Mouse (Mus musculus): ENCODE data around the gene Ing3.

Ing3 gene

GRCm38 (mm10) chr6:21949226-21949731 lies at the start of gene Ing3:
Gene Ing3, plus strand, starts transcription at chr6:21949571.
- DNase-seq (ENCODE audit: low read depth, low spot score): peak; percentile 98

- DNase-seq (ENCODE audit: low read depth, low spot score): no peak
Measured at GRCm38 (mm10) chr6:21909720-21910119, 39.7 kb upstream of the Ing3 start.

GRCm38 (mm10) chr6:21910804-21911203 lies 38.6 kb upstream of the Ing3 start:
- DNase-seq (ENCODE audit: low read depth, low spot score): no peak

- DNase-seq (ENCODE audit: low read depth, low spot score): no peak
Measured at GRCm38 (mm10) chr6:21916591-21916990, 32.8 kb upstream of the Ing3 start.

- no peak for DNase-seq (ENCODE audit: low read depth, low spot score)
Measured at GRCm38 (mm10) chr6:21924150-21924549, 25.2 kb upstream of the Ing3 start.

- DNase-seq (ENCODE audit: low read depth, low spot score): no peak
Measured at GRCm38 (mm10) chr6:21937981-21938635, 11.3 kb upstream of the Ing3 start.

- DNase-seq (ENCODE audit: low read depth, low spot score): peak; percentile 96
Measured at GRCm38 (mm10) chr6:21949771-21950448, 539 bp downstream of the Ing3 start.

- peak; percentile 52 for DNase-seq (ENCODE audit: low read depth, low spot score)
Measured at GRCm38 (mm10) chr6:21950676-21951075, 1.3 kb downstream of the Ing3 start.

GRCm38 (mm10) chr6:21955468-21955867 lies 6.1 kb downstream of the Ing3 start:
- DNase-seq (ENCODE audit: low read depth, low spot score): no peak

- peak; percentile 17 for DNase-seq (ENCODE audit: low read depth, low spot score)
Measured at GRCm38 (mm10) chr6:21958922-21959321, 9.6 kb downstream of the Ing3 start.

- DNase-seq (ENCODE audit: low read depth, low spot score): no peak
Measured at GRCm38 (mm10) chr6:21959909-21960308, 10.5 kb downstream of the Ing3 start.

- no peak for DNase-seq (ENCODE audit: low read depth, low spot score)
Measured at GRCm38 (mm10) chr6:21977532-21977931, 28.2 kb downstream of the Ing3 start.

- no peak for DNase-seq (ENCODE audit: low read depth, low spot score)
Measured at GRCm38 (mm10) chr6:21981114-21981513, 31.7 kb downstream of the Ing3 start.

GRCm38 (mm10) chr6:21984990-21985731 lies 35.8 kb downstream of the Ing3 start:
- peak; percentile 82 for DNase-seq (ENCODE audit: low read depth, low spot score)

- peak; percentile 56 for DNase-seq (ENCODE audit: low read depth, low spot score)
Measured at GRCm38 (mm10) chr6:21985732-21986540, 36.6 kb downstream of the Ing3 start, which contains the start of gene Cped1. Gene Cped1, plus strand, starts transcription at chr6:21985916.

- no peak for DNase-seq (ENCODE audit: low read depth, low spot score)
Measured at GRCm38 (mm10) chr6:21986660-21987331, 37.4 kb downstream of the Ing3 start.

- DNase-seq (ENCODE audit: low read depth, low spot score): no peak
Measured at GRCm38 (mm10) chr6:21987554-21987953, 38.2 kb downstream of the Ing3 start.

GRCm38 (mm10) chr6:21988296-21988695 lies 38.9 kb downstream of the Ing3 start:
- DNase-seq (ENCODE audit: low read depth, low spot score): no peak

GRCm38 (mm10) chr6:21989081-21989480 lies 39.7 kb downstream of the Ing3 start:
- DNase-seq (ENCODE audit: low read depth, low spot score): no peak

GRCm38 (mm10) chr6:21990181-21991135 lies 41.1 kb downstream of the Ing3 start:
- no peak for DNase-seq (ENCODE audit: low read depth, low spot score)

Measured in A20 (cell line).